Mouse (Mus musculus) left cerebral cortex, adult 8-10 months (tissue): Measurements from ENCODE around the gene Vac14. TPM values are rescaled to one million over a fixed set of nuclear protein-coding genes. Genes with fewer than 3 reads are reported as not detected.
A peak's percentile ranks its signal among the peaks of the same experiment; 100 is the strongest.

Source experiments
- DNase-seq, 2 experiments: peaks; one replicate each; pipeline ENCODE4 v3.0.0; 2022; ENCODE audit warnings: low spot score in 2 of 2
- total RNA-seq, 4 experiments: library from RNA; stranded (reverse); gene quantifications; 2 replicates each; pipeline ENCODE4 v1.2.4; 2022

The Vac14 gene
- total RNA-seq, 4 experiments from 2014 or later: 29.2 to 30.7 (median 30.4) TPM

GRCm38 (mm10) chr8:110687726-110688125 is 69.3 kb downstream of the Vac14 start:
- DNase-seq: peak in 1 of 2 experiments; percentile 69

- no peak for DNase-seq
Observed at GRCm38 (mm10) chr8:110689961-110690360, 71.6 kb downstream of the Vac14 start.

- DNase-seq: no peak
Observed at GRCm38 (mm10) chr8:110694226-110694625, 75.8 kb downstream of the Vac14 start.

- no peak for DNase-seq
Observed at GRCm38 (mm10) chr8:110694826-110695225, 76.4 kb downstream of the Vac14 start.

GRCm38 (mm10) chr8:110695431-110695830 is 77.0 kb downstream of the Vac14 start:
- DNase-seq: no peak

- no peak for DNase-seq
Observed at GRCm38 (mm10) chr8:110696051-110696450, 77.7 kb downstream of the Vac14 start.

GRCm38 (mm10) chr8:110697571-110697970 is 79.2 kb downstream of the Vac14 start:
- DNase-seq: peak in 1 of 2 experiments; percentile 49

- DNase-seq: no peak
Observed at GRCm38 (mm10) chr8:110698098-110698497, 79.7 kb downstream of the Vac14 start.

GRCm38 (mm10) chr8:110699501-110699900 is 81.1 kb downstream of the Vac14 start:
- no peak for DNase-seq

GRCm38 (mm10) chr8:110700561-110700960 is 82.2 kb downstream of the Vac14 start:
- no peak for DNase-seq

GRCm38 (mm10) chr8:110702636-110703459 is 84.5 kb downstream of the Vac14 start:
- no peak for DNase-seq

GRCm38 (mm10) chr8:110703460-110704061 is 85.2 kb downstream of the Vac14 start:
- DNase-seq: no peak

- DNase-seq: no peak
Observed at GRCm38 (mm10) chr8:110704103-110704502, 85.7 kb downstream of the Vac14 start.

GRCm38 (mm10) chr8:110705391-110706287 is 87.3 kb downstream of the Vac14 start:
- DNase-seq: no peak

GRCm38 (mm10) chr8:110706288-110706870 is 88.0 kb downstream of the Vac14 start:
- DNase-seq: no peak

GRCm38 (mm10) chr8:110708429-110708828 is 90.0 kb downstream of the Vac14 start:
- no peak for DNase-seq

- no peak for DNase-seq
Observed at GRCm38 (mm10) chr8:110710593-110710992, 92.2 kb downstream of the Vac14 start.

GRCm38 (mm10) chr8:110711271-110711934 is 93.0 kb downstream of the Vac14 start:
- DNase-seq: no peak

- no peak for DNase-seq
Observed at GRCm38 (mm10) chr8:110713073-110713472, 94.7 kb downstream of the Vac14 start.

GRCm38 (mm10) chr8:110714827-110715519 is 96.6 kb downstream of the Vac14 start:
- DNase-seq: no peak
